8 mouse cellular contexts compared by ENCODE assay signal in the genomic region with DNA sequence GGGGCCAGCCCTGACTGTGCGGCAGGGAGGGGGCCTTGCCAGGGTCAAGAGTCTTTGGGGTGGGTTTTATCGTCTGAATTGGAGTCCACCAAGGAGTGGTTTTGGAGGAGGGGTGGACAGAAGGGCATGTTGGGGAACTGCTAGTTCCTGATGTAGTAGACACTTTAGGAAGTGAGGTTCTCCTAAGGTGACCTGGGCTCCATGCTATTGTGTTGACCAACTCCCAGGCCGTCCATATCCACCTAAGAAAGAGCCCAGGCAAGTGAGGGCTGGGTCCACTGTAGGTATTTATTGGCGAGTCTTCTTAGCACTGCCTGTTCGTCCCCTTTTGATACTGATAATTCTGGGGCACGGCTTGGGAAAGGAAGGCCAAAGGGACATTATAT. TPM values are rescaled to one million over a fixed set of nuclear protein-coding genes. Genes with fewer than 3 reads are reported as not detected.
DNase-seq lines count a peak whose midpoint lies in the region; ATAC-seq and TF ChIP-seq lines count a peak whose summit lies in the region.
"Had no signal": no experiment of that assay in that cellular context is flagged by ENCODE, and none has a peak within 500 bp of the region (broad histone marks: within the 10 kb centered on the region; RNA-seq: fewer than 3 reads in every experiment).

No protein-coding gene starts in this region.

- TF ChIP-seq POLR2A in bone marrow, adult 2 months (IDR thresholded peaks at IDR 0.05; ENCODE audit: borderline replicate concordance, control insufficient read depth, low read depth, low read length): no peak
- no peak for TF ChIP-seq POLR2A in myocyte (IDR thresholded peaks at IDR 0.05; ENCODE audit: insufficient read length, low read depth)

- WGBS in kidney, embryonic 16.5 days: 61% methylated on average over 6 of the region's 6 CpGs
- WGBS in bone marrow, adult 2 months: 25% methylated on average over 6 of the region's 6 CpGs
- WGBS in intestine, embryonic 16.5 days: 43% methylated on average over 6 of the region's 6 CpGs

- H3K4me3 ChIP-seq in kidney, embryonic 16.5 days (ENCODE audit: low read length): no peak overlapping the region
- no peak overlapping the region for H3K4me3 ChIP-seq in bone marrow, adult 2 months (replicated peaks; ENCODE audit: control insufficient read depth, low read depth, low read length)
- no peak overlapping the region for H3K4me3 ChIP-seq in intestine, embryonic 16.5 days (ENCODE audit: low read length)
- no peak overlapping the region for H3K4me3 ChIP-seq in myocyte

- peak overlapping the region; percentile 63; the same call in 1 of the 2 replicates for H3K27ac ChIP-seq in kidney, embryonic 16.5 days (ENCODE audit: low read length)
- H3K27ac ChIP-seq in bone marrow, adult 2 months (ENCODE audit: control insufficient read depth, insufficient read depth, low read depth, low read length, poor library complexity): peak overlapping the region; percentile 94
- peak overlapping the region; percentile 94 for H3K27ac ChIP-seq in intestine, embryonic 16.5 days (ENCODE audit: low read length)

- H3K79me2 ChIP-seq in myocyte (ENCODE audit: control insufficient read depth, insufficient read depth): no peaks in the 10 kb centered on the region

- no peak overlapping the region for H3K4me2 ChIP-seq in kidney, embryonic 16.5 days (replicated peaks; ENCODE audit: low read depth, low read length)
- peak overlapping the region; percentile 30 for H3K4me2 ChIP-seq in intestine, embryonic 16.5 days (ENCODE audit: low read depth, low read length)
- peak overlapping the region; percentile 54 for H3K4me2 ChIP-seq in myocyte (ENCODE audit: low read depth)

- peaks cover 3% of the 10 kb centered on the region; the same call in 1 of the 2 replicates for H3K9me3 ChIP-seq in kidney, embryonic 16.5 days (ENCODE audit: low read length)
- no peaks in the 10 kb centered on the region; the same call in 1 of the 2 replicates for H3K9me3 ChIP-seq in intestine, embryonic 16.5 days (ENCODE audit: control insufficient read depth, low read length)

- no peak for DNase-seq in kidney, adult 11 months
- DNase-seq in layer of hippocampus, adult 11-12 months (ENCODE audit: low spot score): no peak
- DNase-seq in right cerebral cortex, adult 18-20 months: no peak
- DNase-seq: left cerebral cortex, postnatal 4 days had no signal

- TF ChIP-seq CTCF in bone marrow, adult 2 months (IDR thresholded peaks at IDR 0.05; ENCODE audit: control insufficient read depth, insufficient read depth, low read length): no peak

- H3K27me3 ChIP-seq in kidney, embryonic 16.5 days (ENCODE audit: insufficient read depth, low read length): no peaks in the 10 kb centered on the region
- H3K27me3 ChIP-seq in intestine, embryonic 16.5 days (replicated peaks; ENCODE audit: control insufficient read depth, insufficient read depth, low read length): no peaks in the 10 kb centered on the region
- no peaks in the 10 kb centered on the region for H3K27me3 ChIP-seq in myocyte (ENCODE audit: control insufficient read depth, insufficient read depth, insufficient read length)

- peaks cover 12% of the 10 kb centered on the region for H3K4me1 ChIP-seq in kidney, embryonic 16.5 days (ENCODE audit: insufficient read depth, low read length)
- H3K4me1 ChIP-seq in bone marrow, adult 2 months (ENCODE audit: control insufficient read depth, insufficient read depth, low read length): peaks cover 10% of the 10 kb centered on the region; the same call in 1 of the 2 replicates
- peaks cover 31% of the 10 kb centered on the region for H3K4me1 ChIP-seq in intestine, embryonic 16.5 days (ENCODE audit: control insufficient read depth, insufficient read depth, low read length)

- H3K36me3 ChIP-seq in kidney, embryonic 16.5 days (ENCODE audit: insufficient read depth, low read length): no peaks in the 10 kb centered on the region
- H3K36me3 ChIP-seq in intestine, embryonic 16.5 days (ENCODE audit: control insufficient read depth, insufficient read depth, low read length): no peaks in the 10 kb centered on the region
- no peaks in the 10 kb centered on the region for H3K36me3 ChIP-seq in myocyte (ENCODE audit: control insufficient read depth, insufficient read depth)

- no peak for ATAC-seq in kidney, embryonic 16.5 days (ENCODE audit: low FRiP score, low TSS enrichment)
- peak; percentile 62 for ATAC-seq in intestine, embryonic 16.5 days

- H3ac ChIP-seq in myocyte (ENCODE audit: control insufficient read depth, insufficient read length): no peak overlapping the region

- H3K9ac ChIP-seq in kidney, embryonic 16.5 days (replicated peaks; ENCODE audit: low read length): no peak overlapping the region
- H3K9ac ChIP-seq in intestine, embryonic 16.5 days (ENCODE audit: low read depth, low read length): peak overlapping the region; percentile 32; the same call in 1 of the 2 replicates

TF ChIP-seq in myocyte, 11 proteins besides CTCF, POLR2A, EP300 and RAD21:
- TF ChIP-seq TCF3 (IDR thresholded peaks at IDR 0.05; ENCODE audit: insufficient read length, low read depth): no peak
- TF ChIP-seq MAX (IDR thresholded peaks at IDR 0.05; ENCODE audit: low read depth): no peak
- TF ChIP-seq CEBPB (IDR thresholded peaks at IDR 0.05; ENCODE audit: insufficient read depth, poor library complexity, severe bottlenecking): no peak
- TF ChIP-seq SRF (IDR thresholded peaks at IDR 0.05; ENCODE audit: control insufficient read depth, insufficient read length, low read depth): no peak
- no peak for TF ChIP-seq MYOG (IDR thresholded peaks at IDR 0.05; ENCODE audit: control insufficient read depth in 1 of 3, insufficient read depth in 1 of 3, insufficient read length in 2 of 3, low read depth in 2 of 3)
- TF ChIP-seq REST (IDR thresholded peaks at IDR 0.05; ENCODE audit: insufficient read depth, insufficient read length): no peak
- no peak for TF ChIP-seq TCF12 (IDR thresholded peaks at IDR 0.05; ENCODE audit: insufficient read depth, poor library complexity, severe bottlenecking)
- no peak for TF ChIP-seq USF1 (IDR thresholded peaks at IDR 0.05; ENCODE audit: low read depth)
- TF ChIP-seq E2F4 (IDR thresholded peaks at IDR 0.05; ENCODE audit: insufficient read depth): no peak
- no peak for TF ChIP-seq MYOD1 (IDR thresholded peaks at IDR 0.05; ENCODE audit: control insufficient read depth in 1 of 3, insufficient read length in 2 of 3, low read depth in 2 of 3)
- TF ChIP-seq POLR2AphosphoS2 (IDR thresholded peaks at IDR 0.05; ENCODE audit: insufficient read length, low read depth): no peak

RNA-seq across cellular contexts. Expression of a gene that starts 14.5 kb away (rescaled TPM):
- 12,646 and 13,929 TPM in 2 replicates for polyA plus RNA-seq in kidney, embryonic 16.5 days (2015; fragmentation: Nextera tagmentation; extraction: Ambion mirVana)
- polyA plus RNA-seq in bone marrow, adult 2 months (2011; ENCODE audit: insufficient read depth, insufficient read length, low replicate concordance, missing spikeins): 3,846 and 7,097 TPM in 2 replicates
- polyA plus RNA-seq in intestine, embryonic 16.5 days (2015; fragmentation: Nextera tagmentation; extraction: Ambion mirVana): 14,111 and 16,287 TPM in 2 replicates
- 2,198 TPM for polyA plus RNA-seq in myocyte (2012; fragmentation: generic; extraction: Trizol)

RNA-seq across cellular contexts. Expression of a gene that starts 25.8 kb away (rescaled TPM):
- polyA plus RNA-seq in kidney, embryonic 16.5 days (2015; fragmentation: Nextera tagmentation; extraction: Ambion mirVana): 14.0 and 17.2 TPM in 2 replicates
- polyA plus RNA-seq in bone marrow, adult 2 months (2011; ENCODE audit: insufficient read depth, insufficient read length, low replicate concordance, missing spikeins): 4.6 and 10.8 TPM in 2 replicates
- polyA plus RNA-seq in intestine, embryonic 16.5 days (2015; fragmentation: Nextera tagmentation; extraction: Ambion mirVana): 7.7 and 10.3 TPM in 2 replicates
- 7.6 TPM for polyA plus RNA-seq in myocyte (2012; fragmentation: generic; extraction: Trizol)

RNA-seq across cellular contexts. Expression of a gene that starts 39.1 kb away (rescaled TPM):
- 302 and 349 TPM in 2 replicates for polyA plus RNA-seq in kidney, embryonic 16.5 days (2015; fragmentation: Nextera tagmentation; extraction: Ambion mirVana)
- 6.4 and 15.2 TPM in 2 replicates for polyA plus RNA-seq in bone marrow, adult 2 months (2011; ENCODE audit: insufficient read depth, insufficient read length, low replicate concordance, missing spikeins)
- 120 and 129 TPM in 2 replicates for polyA plus RNA-seq in intestine, embryonic 16.5 days (2015; fragmentation: Nextera tagmentation; extraction: Ambion mirVana)
- polyA plus RNA-seq in myocyte (2012; fragmentation: generic; extraction: Trizol): 180 TPM
